Mouse (Mus musculus) megakaryocyte, adult 5-6 weeks (primary cell): ENCODE measurements at regions not wholly inside any gene's neighbourhood (a gene's known extent, or its start where the extent isn't known, plus 50 kb on each side); places are given as distances from the start of the nearest gene placed in this dataset.

Experiments used
- ATAC-seq: 2 replicates; pipeline ENCODE4 v1.8.0; 2016; ENCODE audit warnings: mild to moderate bottlenecking, inconsistent platforms; ENCODE audit not compliant: poor library complexity, severe bottlenecking

- ATAC-seq, result no peak
These were observed 80.4 kb upstream of the Paip1 start for GRCm38 (mm10) chr13:119347988-119348387.

- ATAC-seq, result no peak
These were observed 77.1 kb upstream of the Paip1 start for GRCm38 (mm10) chr13:119351346-119351745.

- peak; percentile 63 for ATAC-seq
These were observed 69.7 kb upstream of the Paip1 start for GRCm38 (mm10) chr13:119358696-119359095.

GRCm38 (mm10) chr13:119363379-119363778 is 65.0 kb upstream of the Paip1 start:
- ATAC-seq, result peak; percentile 34; the same call in 1 of the 2 replicates

- no peak for ATAC-seq
These were observed 64.2 kb upstream of the Paip1 start for GRCm38 (mm10) chr13:119364160-119364559.

GRCm38 (mm10) chr13:119367544-119367943 is 60.9 kb upstream of the Paip1 start:
- no peak for ATAC-seq

GRCm38 (mm10) chr13:119378404-119379037 is 49.9 kb upstream of the Paip1 start:
- peak; percentile 93 for ATAC-seq
